Mouse (Mus musculus): ENCODE measurements around the gene Chid1.

Chid1 gene

DNA sequence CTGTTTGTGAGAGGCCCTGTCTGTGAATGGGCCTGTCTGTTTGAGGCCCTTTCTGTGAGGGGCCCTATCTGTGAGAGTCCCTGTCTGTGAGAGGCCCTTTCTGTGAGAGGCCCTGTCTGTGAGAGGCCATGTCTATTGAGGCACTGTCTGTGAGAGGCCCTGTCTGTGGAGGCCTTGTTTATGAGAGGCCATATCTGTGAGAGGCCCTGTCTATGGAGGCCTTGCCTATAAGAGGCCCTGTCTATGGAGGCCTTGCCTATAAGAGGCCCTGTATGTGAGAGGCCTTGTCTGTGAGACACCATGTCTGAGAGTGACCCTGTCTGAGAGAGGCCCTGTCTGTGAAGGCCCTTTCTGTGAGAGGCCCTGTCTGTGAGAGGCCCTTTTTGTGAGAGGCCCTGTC is 31.5 kb downstream of the Chid1 start:
- in situ Hi-C loops (cut with MseI, MboI), result no loop called here

GRCm38 (mm10) chr7:141506278-141506677 is 33.4 kb downstream of the Chid1 start:
- in situ Hi-C loops (cut with MseI, MboI), result no loop called here

DNA sequence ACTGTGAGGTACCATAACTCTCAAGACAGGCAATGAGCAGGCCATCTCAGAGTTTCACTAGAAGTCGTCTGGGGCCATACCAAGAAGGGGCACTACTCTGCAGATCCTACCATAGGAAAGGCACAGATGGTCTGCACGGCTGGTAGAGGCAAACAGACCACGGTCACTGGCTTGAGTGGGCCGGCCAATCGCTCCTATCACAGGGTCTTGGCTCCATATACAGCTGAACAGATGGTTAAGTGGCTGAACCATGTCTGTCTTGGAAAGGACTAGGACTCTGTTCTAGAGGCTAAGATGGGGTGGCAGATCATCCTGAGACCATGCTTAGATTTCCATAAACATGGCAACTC is 37.1 kb downstream of the Chid1 start:
- in situ Hi-C loops (cut with MseI, MboI), result no loop called here

GRCm38 (mm10) chr7:141501820-141502555 is 37.7 kb downstream of the Chid1 start:
- in situ Hi-C loops (cut with MseI, MboI), result no loop called here

DNA sequence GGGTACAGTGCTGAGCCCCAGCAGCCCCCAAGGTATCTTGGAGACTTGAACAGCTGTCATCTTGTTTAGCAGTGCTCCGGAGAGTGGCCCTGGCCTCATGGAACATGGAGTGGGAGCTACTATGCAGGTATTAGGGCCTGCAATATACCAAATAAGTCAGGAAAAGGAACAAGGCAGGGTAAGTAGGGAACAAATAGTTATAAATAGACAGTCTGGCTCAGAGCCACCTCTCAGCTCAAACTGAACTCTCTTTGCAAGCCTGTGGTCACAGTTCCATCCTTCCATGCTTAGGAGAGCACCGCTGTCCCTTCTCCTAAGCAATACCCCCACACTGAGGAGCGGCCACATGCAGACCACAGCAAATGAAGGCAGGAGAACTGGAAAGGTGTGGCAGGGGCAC is 42.1 kb downstream of the Chid1 start:
- in situ Hi-C loops (cut with MseI, MboI), result no loop called here

GRCm38 (mm10) chr7:141495940-141496339 is 43.7 kb downstream of the Chid1 start:
- in situ Hi-C loops (cut with MseI, MboI), result no loop called here

GRCm38 (mm10) chr7:141495379-141495778 is 44.3 kb downstream of the Chid1 start:
- in situ Hi-C loops (cut with MseI, MboI), result no loop called here

DNA sequence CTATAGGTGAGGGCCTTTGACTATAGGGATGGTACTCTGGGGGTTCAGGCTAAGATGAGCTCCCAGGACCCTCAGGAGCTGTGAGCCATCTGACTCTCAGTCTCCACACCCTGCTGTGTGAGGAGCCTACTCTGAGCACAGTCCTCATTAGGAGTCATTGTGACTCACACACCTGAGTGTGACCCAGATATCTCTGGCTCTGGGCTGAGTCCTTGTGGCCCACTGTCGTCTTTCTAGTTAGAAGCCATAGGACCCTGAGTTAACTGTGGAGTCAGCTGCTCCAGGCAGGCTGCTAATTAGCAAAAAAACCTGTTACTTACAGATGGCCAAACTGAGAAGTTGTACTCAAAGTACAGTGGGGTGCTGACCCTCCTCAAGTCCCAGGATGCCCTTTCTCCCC is 45.9 kb downstream of the Chid1 start:
- in situ Hi-C loops (cut with MseI, MboI), result no loop called here

- in situ Hi-C loops (cut with MseI, MboI), result no loop called here
Measured at GRCm38 (mm10) chr7:141492738-141493137, 46.9 kb downstream of the Chid1 start.

DNA sequence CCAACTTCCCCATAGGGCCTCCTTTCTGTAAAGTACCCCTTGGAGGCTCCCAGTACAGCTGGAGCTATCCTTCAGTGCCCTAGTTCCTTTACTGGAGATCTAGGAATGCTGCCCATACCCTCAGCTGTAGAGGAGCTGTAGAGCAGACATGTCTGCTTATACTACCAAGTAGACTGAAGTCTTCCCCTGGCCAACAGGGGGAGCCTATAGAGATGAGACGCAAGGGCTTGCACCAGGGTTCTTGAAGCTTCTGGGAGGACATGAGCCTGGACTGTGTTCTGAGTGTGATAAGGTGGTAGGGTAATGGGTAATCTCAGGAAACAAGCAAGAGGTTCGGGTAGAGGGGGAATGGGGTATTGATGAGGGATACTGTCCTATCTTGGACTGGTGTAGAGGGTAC is 48.5 kb downstream of the Chid1 start:
- in situ Hi-C loops (cut with MseI, MboI), result no loop called here

DNA sequence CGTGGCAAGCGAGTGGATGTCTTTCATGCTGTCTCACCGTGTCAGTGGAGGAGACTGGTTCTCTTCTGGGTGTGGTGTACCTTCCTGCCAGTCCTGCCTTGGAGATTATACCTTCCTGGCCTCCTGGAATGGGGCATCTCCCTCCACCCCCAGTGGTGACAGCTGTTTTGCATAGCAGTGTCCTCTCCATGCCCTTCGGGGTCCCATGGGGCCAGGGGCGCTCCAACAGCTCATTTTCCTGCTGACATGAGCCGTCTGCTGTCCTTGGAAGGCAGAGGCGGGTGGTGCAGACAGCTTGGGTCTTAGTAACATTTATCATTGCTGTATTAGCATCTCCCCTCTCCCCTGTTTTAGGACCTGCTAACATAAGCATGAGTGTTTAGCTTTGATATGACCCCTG is 52.5 kb downstream of the Chid1 start:
- in situ Hi-C loops (cut with MseI, MboI), result no loop called here

DNA sequence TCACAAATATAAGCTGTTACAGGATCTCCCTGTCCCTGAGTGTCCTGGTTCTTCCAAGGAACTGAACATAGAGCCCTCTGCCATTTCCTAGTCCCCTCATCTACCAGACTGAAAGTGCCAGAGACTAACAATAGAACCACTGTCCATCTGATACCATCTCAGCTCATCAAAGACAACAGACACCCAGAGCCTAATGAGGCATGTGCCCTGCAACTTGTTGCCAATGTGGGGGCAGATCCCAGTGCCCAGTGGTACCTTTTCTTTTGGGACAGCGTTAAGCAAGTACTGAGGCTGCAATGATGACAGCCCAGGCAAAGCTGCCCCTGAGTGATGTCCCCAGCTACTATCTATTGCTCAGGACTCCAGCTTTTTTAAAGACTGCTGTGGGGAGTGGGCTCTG is 53.4 kb downstream of the Chid1 start:
- in situ Hi-C loops (cut with MseI, MboI), result no loop called here

GRCm38 (mm10) chr7:141485606-141486005 is 54.1 kb downstream of the Chid1 start:
- in situ Hi-C loops (cut with MseI, MboI), result no loop called here

GRCm38 (mm10) chr7:141485186-141485585 is 54.5 kb downstream of the Chid1 start:
- in situ Hi-C loops (cut with MseI, MboI), result no loop called here

GRCm38 (mm10) chr7:141484186-141485120 is 55.2 kb downstream of the Chid1 start:
- in situ Hi-C loops (cut with MseI, MboI), result no loop called here

GRCm38 (mm10) chr7:141483114-141483653 is 56.5 kb downstream of the Chid1 start:
- in situ Hi-C loops (cut with MseI, MboI), result no loop called here

- in situ Hi-C loops (cut with MseI, MboI), result no loop called here
Measured at GRCm38 (mm10) chr7:141482531-141483024, 57.1 kb downstream of the Chid1 start.

GRCm38 (mm10) chr7:141481498-141482401 is 57.9 kb downstream of the Chid1 start:
- in situ Hi-C loops (cut with MseI, MboI), result no loop called here

- in situ Hi-C loops (cut with MseI, MboI), result no loop called here
Measured at GRCm38 (mm10) chr7:141480842-141481497, 58.7 kb downstream of the Chid1 start.

DNA sequence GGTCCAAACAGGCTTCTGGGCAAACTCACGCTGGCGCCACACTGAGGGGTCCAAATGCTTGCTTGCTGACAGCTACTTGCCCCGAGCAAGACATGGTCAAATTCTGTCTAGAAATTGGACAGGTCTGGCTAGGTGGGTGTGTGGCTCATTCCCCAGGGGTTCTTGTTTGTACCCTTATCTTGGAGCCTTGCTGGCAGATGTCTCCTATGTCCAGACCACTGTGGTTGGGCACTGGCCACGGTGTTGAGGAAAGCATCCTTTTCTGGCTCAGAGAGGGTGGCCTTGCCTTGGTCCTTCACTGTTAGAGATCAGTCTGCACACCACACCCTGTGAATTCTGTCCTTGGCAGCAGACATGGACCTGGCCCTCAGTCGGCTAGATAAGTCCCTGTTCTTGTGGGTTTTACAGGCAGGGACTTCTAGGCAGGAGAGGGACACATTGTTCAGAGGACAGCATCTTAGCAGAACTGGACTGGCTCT is 61.3 kb downstream of the Chid1 start:
- in situ Hi-C loops (cut with MseI, MboI), result no loop called here
